Mouse (Mus musculus) liver, embryonic 16.5 days (tissue): ENCODE measurements at regions not wholly inside any gene's neighbourhood (a gene's known extent, or its start where the extent isn't known, plus 50 kb on each side); places are given as distances from the start of the nearest gene placed in this dataset.

Experiments used
- ATAC-seq: fragments of 200-750 bp; cut with Nextera tagmentation; 2 replicates; pipeline ENCODE4 v1.8.0; 2017; ENCODE audit warnings: low read depth, mild to moderate bottlenecking, moderate number of reproducible peaks, moderate library complexity
- H3K27ac ChIP-seq: fragments of 300-500 bp; sonication (generic); 2 replicates; pipeline ENCODE4 v1.5.1; 2014; ENCODE audit warnings: mild to moderate bottlenecking, low read length
- H3K27me3 ChIP-seq: fragments of 300-500 bp; sonication (generic); 2 replicates; pipeline ENCODE4 v1.6.1; 2014; ENCODE audit warnings: low read depth, low read length, mixed read lengths; ENCODE audit not compliant: control insufficient read depth, insufficient read depth
- H3K36me3 ChIP-seq: fragments of 300-500 bp; sonication (generic); 2 replicates; pipeline ENCODE4 v1.6.1; 2014; ENCODE audit warnings: mild to moderate bottlenecking; ENCODE audit not compliant: control insufficient read depth, insufficient read depth
- H3K4me1 ChIP-seq: fragments of 300-500 bp; sonication (generic); 2 replicates; pipeline ENCODE4 v1.6.1; 2014; ENCODE audit warnings: low read depth, low read length, mixed read lengths; ENCODE audit not compliant: control insufficient read depth
- H3K4me2 ChIP-seq: fragments of 300-500 bp; sonication (generic); 2 replicates; pipeline ENCODE4 v1.6.1; 2014; ENCODE audit warnings: low read depth, low read length, mixed read lengths
- H3K4me3 ChIP-seq: fragments of 300-500 bp; sonication (generic); 2 replicates; pipeline ENCODE4 v1.5.1; 2014; ENCODE audit warnings: low read depth, mild to moderate bottlenecking, low read length
- H3K9ac ChIP-seq: fragments of 300-500 bp; sonication (generic); 2 replicates; pipeline ENCODE4 v1.6.1; 2014; ENCODE audit warnings: low read depth, low read length
- H3K9me3 ChIP-seq: fragments of 300-500 bp; sonication (generic); replicated peaks from 2 replicates; pipeline ENCODE4 v1.6.1; 2016; ENCODE audit warnings: low read length; ENCODE audit not compliant: control insufficient read depth
- WGBS: fragments of 180-500 bp; shearing (Covaris S2); extraction: QIAGEN DNeasy Blood & Tissue Kit; methylation state at CpG from one replicate; pipeline ENCODE4 v1.1.7; 2014; ENCODE audit not compliant: insufficient replicate concordance; 5-methylcytosine and 5-hydroxymethylcytosine counted together

GRCm38 (mm10) chr16:12768161-12768895 lies 341.2 kb upstream of the Ercc4 start:
- no peak overlapping the region for H3K4me2 ChIP-seq
- no peaks in the 10 kb centered on the region for H3K4me1 ChIP-seq
- no peak overlapping the region for H3K9ac ChIP-seq
- H3K27ac ChIP-seq: no peak overlapping the region
- ATAC-seq: no peak
- no peaks in the 10 kb centered on the region for H3K9me3 ChIP-seq
- no peaks in the 10 kb centered on the region for H3K36me3 ChIP-seq
- WGBS: 38% methylated on average over 2 of the region's 2 CpGs
- H3K4me3 ChIP-seq: no peak overlapping the region
- H3K27me3 ChIP-seq: no peaks in the 10 kb centered on the region

- Histone ChIP-seq H3K9me3 (no peaks in the 10 kb centered on the region), H3K9ac (no peak overlapping the region), H3K4me1 (no peaks in the 10 kb centered on the region), H3K27me3 (no peaks in the 10 kb centered on the region), H3K4me3 (no peak overlapping the region), H3K4me2 (no peak overlapping the region), H3K36me3 (no peaks in the 10 kb centered on the region), H3K27ac (no peak overlapping the region)
- no peak for ATAC-seq
- WGBS: 74% methylated on average over 5 of the region's 5 CpGs
Measured at GRCm38 (mm10) chr16:12770482-12770881, 339.0 kb upstream of the Ercc4 start.

- ATAC-seq: no peak
Measured at GRCm38 (mm10) chr16:12772535-12772934, 336.9 kb upstream of the Ercc4 start.

GRCm38 (mm10) chr16:12775876-12776275 lies 333.6 kb upstream of the Ercc4 start:
- Histone ChIP-seq H3K4me1 (no peaks in the 10 kb centered on the region), H3K36me3 (no peaks in the 10 kb centered on the region), H3K4me2 (no peak overlapping the region), H3K27me3 (no peaks in the 10 kb centered on the region), H3K27ac (no peak overlapping the region), H3K9ac (no peak overlapping the region), H3K4me3 (no peak overlapping the region), H3K9me3 (no peaks in the 10 kb centered on the region)
- ATAC-seq: no peak
- 36% methylated on average over 2 of the region's 2 CpGs for WGBS

More at GRCm38 (mm10) chr16:12772535-12772934, 336.9 kb upstream of the Ercc4 start:
- WGBS: 59% methylated on average over 5 of the region's 5 CpGs
- Histone ChIP-seq H3K9ac (no peak overlapping the region), H3K36me3 (no peaks in the 10 kb centered on the region), H3K27me3 (no peaks in the 10 kb centered on the region), H3K27ac (no peak overlapping the region), H3K4me2 (no peak overlapping the region), H3K9me3 (no peaks in the 10 kb centered on the region), H3K4me3 (no peak overlapping the region), H3K4me1 (no peaks in the 10 kb centered on the region)

- Histone ChIP-seq H3K4me1 (no peaks in the 10 kb centered on the region), H3K4me2 (no peak overlapping the region), H3K27me3 (no peaks in the 10 kb centered on the region), H3K36me3 (no peaks in the 10 kb centered on the region), H3K9me3 (no peaks in the 10 kb centered on the region), H3K9ac (no peak overlapping the region), H3K27ac (no peak overlapping the region), H3K4me3 (no peak overlapping the region)
- 52% methylated on average over 3 of the region's 3 CpGs for WGBS
- ATAC-seq: no peak
Measured at GRCm38 (mm10) chr16:12779079-12779478, 330.4 kb upstream of the Ercc4 start.

- no peaks in the 10 kb centered on the region for H3K36me3 ChIP-seq
- H3K4me3 ChIP-seq: no peak overlapping the region
- H3K27me3 ChIP-seq: no peaks in the 10 kb centered on the region
- WGBS: 44% methylated on average over 3 of the region's 3 CpGs
- ATAC-seq: no peak
- no peak overlapping the region for H3K9ac ChIP-seq
- H3K9me3 ChIP-seq: no peaks in the 10 kb centered on the region
- H3K4me2 ChIP-seq: no peak overlapping the region
- H3K4me1 ChIP-seq: no peaks in the 10 kb centered on the region
- no peak overlapping the region for H3K27ac ChIP-seq
Measured at GRCm38 (mm10) chr16:12780635-12781034, 328.8 kb upstream of the Ercc4 start.

GRCm38 (mm10) chr16:12785828-12786227 lies 323.7 kb upstream of the Ercc4 start:
- no peak overlapping the region for H3K27ac ChIP-seq
- ATAC-seq: no peak
- H3K4me3 ChIP-seq: no peak overlapping the region
- no peak overlapping the region for H3K4me2 ChIP-seq
- no peaks in the 10 kb centered on the region for H3K9me3 ChIP-seq
- WGBS: 10% methylated on average over 1 of the region's 1 CpGs
- H3K36me3 ChIP-seq: no peaks in the 10 kb centered on the region
- no peaks in the 10 kb centered on the region for H3K27me3 ChIP-seq
- no peaks in the 10 kb centered on the region for H3K4me1 ChIP-seq
- H3K9ac ChIP-seq: no peak overlapping the region

- Histone ChIP-seq H3K9me3 (no peaks in the 10 kb centered on the region), H3K4me1 (no peaks in the 10 kb centered on the region), H3K27ac (no peak overlapping the region), H3K27me3 (no peaks in the 10 kb centered on the region), H3K9ac (no peak overlapping the region), H3K36me3 (no peaks in the 10 kb centered on the region), H3K4me2 (no peak overlapping the region), H3K4me3 (no peak overlapping the region)
- ATAC-seq: no peak
- 37% methylated on average over 2 of the region's 2 CpGs for WGBS
Measured at GRCm38 (mm10) chr16:12798523-12798922, 311.0 kb upstream of the Ercc4 start.

GRCm38 (mm10) chr16:12800181-12800580 lies 309.3 kb upstream of the Ercc4 start:
- Histone ChIP-seq H3K27me3 (no peaks in the 10 kb centered on the region), H3K27ac (no peak overlapping the region), H3K9me3 (no peaks in the 10 kb centered on the region), H3K4me3 (no peak overlapping the region), H3K4me1 (no peaks in the 10 kb centered on the region), H3K9ac (no peak overlapping the region), H3K4me2 (no peak overlapping the region), H3K36me3 (no peaks in the 10 kb centered on the region)
- 65% methylated on average over 1 of the region's 1 CpGs for WGBS
- ATAC-seq: no peak
